In the genomic region with DNA sequence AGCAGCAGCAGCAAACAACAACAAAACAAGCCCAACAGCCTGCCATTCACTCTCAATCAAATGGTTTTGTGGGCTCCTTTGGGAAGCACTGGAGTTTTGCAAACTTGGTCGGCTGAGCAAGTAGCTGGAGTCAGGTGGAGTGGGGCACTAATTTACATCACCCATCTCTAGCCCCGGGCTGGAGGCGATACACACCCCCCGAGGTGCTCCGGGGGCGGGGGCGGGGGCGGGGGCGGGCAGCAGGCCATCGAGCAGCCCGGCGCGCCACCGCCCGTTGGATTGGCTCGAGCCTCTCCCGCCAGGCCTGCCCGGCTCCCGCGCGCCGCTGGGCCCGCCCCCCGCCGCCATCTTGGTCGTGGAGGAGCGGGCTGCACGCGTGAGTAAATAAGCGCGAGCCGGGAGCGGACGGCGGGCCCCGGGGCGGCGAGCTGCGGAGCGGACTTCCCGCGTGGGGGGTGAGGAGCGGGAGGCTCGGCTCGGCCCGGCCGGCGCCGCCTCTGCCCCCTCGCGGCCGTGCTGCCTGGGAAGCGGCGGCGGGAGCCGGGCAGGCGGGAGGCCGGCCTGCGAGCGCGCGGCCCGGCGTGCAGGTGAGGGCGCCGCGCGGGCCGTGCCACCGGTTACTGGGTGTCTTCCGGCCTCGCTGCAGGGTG, we compare ENCODE assay signal across 8 mouse cellular contexts. TPM values are rescaled to one million over a fixed set of nuclear protein-coding genes. Genes with fewer than 3 reads are reported as not detected.
A peak's percentile ranks its signal among the peaks of the same experiment; 100 is the strongest.
DNase-seq lines count a peak whose midpoint lies in the region; ATAC-seq and TF ChIP-seq lines count a peak whose summit lies in the region.

Gene Rif1, plus strand, starts transcription at position 342 of the 650 bp plus-strand sequence.

- WGBS in forebrain, embryonic 16.5 days = under 1% methylated on average over 49 of the region's 72 CpGs
- WGBS in lung, adult 2 months = 1% methylated on average over 72 of the region's 72 CpGs
- under 1% methylated on average over 51 of the region's 72 CpGs for WGBS in neural tube, embryonic 15.5 days

- peak within 1 kb of the TSS; percentile 100 for H3K27ac ChIP-seq in ES-E14 (ENCODE audit: insufficient read depth, low read depth, low read length, poor library complexity, severe bottlenecking)
- H3K27ac ChIP-seq in forebrain, embryonic 16.5 days (ENCODE audit: low read length) = peak within 1 kb of the TSS; percentile 66
- peak within 1 kb of the TSS; percentile 74 for H3K27ac ChIP-seq in layer of hippocampus, adult 2 months
- H3K27ac ChIP-seq in neural tube, embryonic 15.5 days (replicated peaks) = peak within 1 kb of the TSS; percentile 82

- peak; percentile 75 for DNase-seq in ES-E14 (ENCODE audit: low read depth, low spot score)
- DNase-seq in cerebellum, adult 18-20 months = peak; percentile 90 to 94
- peak; percentile 84 to 88 for DNase-seq in heart, postnatal 36 days
- peak; percentile 78 to 79 for DNase-seq in layer of hippocampus, adult 2 months (ENCODE audit: low spot score in 2 of 2)
- DNase-seq in lung, adult 2 months = peak; percentile 84
- peak; percentile 93 for DNase-seq in testis, postnatal 14 days (ENCODE audit: low spot score)

- H3K4me3 ChIP-seq in ES-E14 (ENCODE audit: insufficient read depth in 1 of 2, low read depth in 1 of 2, low read length in 2 of 2, poor library complexity in 1 of 2, severe bottlenecking in 1 of 2) = peak within 1 kb of the TSS; percentile 95 to 96
- H3K4me3 ChIP-seq in forebrain, embryonic 16.5 days (replicated peaks; ENCODE audit: low read length) = peak within 1 kb of the TSS; percentile 99
- peak within 1 kb of the TSS; percentile 92 for H3K4me3 ChIP-seq in layer of hippocampus, adult 2 months
- H3K4me3 ChIP-seq in lung, adult 2 months (replicated peaks; ENCODE audit: extremely low read depth, low read depth, low read length) = peak within 1 kb of the TSS; percentile 65
- peak within 1 kb of the TSS; percentile 96 for H3K4me3 ChIP-seq in neural tube, embryonic 15.5 days (replicated peaks)

- H3K9ac ChIP-seq in ES-E14 (ENCODE audit: insufficient read depth, low read depth, low read length, poor library complexity, severe bottlenecking) = peak within 1 kb of the TSS; percentile 99
- H3K9ac ChIP-seq in forebrain, embryonic 16.5 days (replicated peaks; ENCODE audit: low read depth, low read length) = peak within 1 kb of the TSS; percentile 93
- H3K9ac ChIP-seq in neural tube, embryonic 15.5 days (replicated peaks) = peak within 1 kb of the TSS; percentile 80

- intact Hi-C loops in heart, postnatal 36 days (cut with DNase I) = loop anchor here (1.0 to 5.0 kb wide), 4 partner anchors 104 to 1775 kb away; partner anchors contain the start of genes Mmadhc and Rbm43

- peaks cover 6% of the 10 kb centered on the region for H3K36me3 ChIP-seq in ES-E14 (ENCODE audit: control insufficient read depth, insufficient read depth, low read length, poor library complexity, severe bottlenecking)
- peaks cover 8% of the 10 kb centered on the region; the same call in 1 of the 2 replicates for H3K36me3 ChIP-seq in forebrain, embryonic 16.5 days (ENCODE audit: control insufficient read depth, insufficient read depth)
- H3K36me3 ChIP-seq in neural tube, embryonic 15.5 days = peaks cover 4% of the 10 kb centered on the region; the same call in 1 of the 2 replicates

- ATAC-seq in forebrain, embryonic 16.5 days = peak; percentile 96
- peak; percentile 97 for ATAC-seq in neural tube, embryonic 15.5 days (ENCODE audit: low FRiP score)

- no peaks in the 10 kb centered on the region for H3K27me3 ChIP-seq in forebrain, embryonic 16.5 days (replicated peaks; ENCODE audit: control insufficient read depth, insufficient read depth, low read length)
- no peaks in the 10 kb centered on the region for H3K27me3 ChIP-seq in neural tube, embryonic 15.5 days (replicated peaks)

- no peaks in the 10 kb centered on the region for H3K9me3 ChIP-seq in ES-E14 (ENCODE audit: control insufficient read depth, insufficient read depth, low read depth, low read length)
- no peaks in the 10 kb centered on the region for H3K9me3 ChIP-seq in forebrain, embryonic 16.5 days (ENCODE audit: control insufficient read depth, low read length)
- no peaks in the 10 kb centered on the region for H3K9me3 ChIP-seq in neural tube, embryonic 15.5 days (replicated peaks)

- peak; percentile 24; the same call in 1 of the 2 replicates for TF ChIP-seq CTCF in layer of hippocampus, adult 2 months (conservative IDR thresholded peaks at IDR 0.05)
- no peak for TF ChIP-seq CTCF in lung, adult 2 months (IDR thresholded peaks at IDR 0.05; ENCODE audit: insufficient read depth, low read length)

- peaks cover 8% of the 10 kb centered on the region in 2 experiments; a peak in 3 of 4 replicates for H3K4me1 ChIP-seq in ES-E14 (ENCODE audit: control insufficient read depth in 2 of 2, insufficient read depth in 2 of 2, low read length in 2 of 2, poor library complexity in 1 of 2)
- peaks cover 14% of the 10 kb centered on the region for H3K4me1 ChIP-seq in forebrain, embryonic 16.5 days (replicated peaks; ENCODE audit: control insufficient read depth, insufficient read depth, low read length)
- peaks cover 7% of the 10 kb centered on the region; the same call in 1 of the 2 replicates for H3K4me1 ChIP-seq in lung, adult 2 months (ENCODE audit: control insufficient read depth, insufficient read depth, low read length)
- peaks cover 18% of the 10 kb centered on the region for H3K4me1 ChIP-seq in neural tube, embryonic 15.5 days

- in situ Hi-C loops in ES-E14 (cut with MboI; ENCODE audit: low sequenced_read_pairs in 2 of 2, unreplicated experiment in 2 of 2) = no loop called here

- no peak for TF ChIP-seq POLR2A in lung, adult 2 months (IDR thresholded peaks at IDR 0.05; ENCODE audit: borderline replicate concordance, extremely low read depth, low read depth, low read length)

- H3K4me2 ChIP-seq in forebrain, embryonic 16.5 days (ENCODE audit: low read length) = peak within 1 kb of the TSS; percentile 78
- H3K4me2 ChIP-seq in neural tube, embryonic 15.5 days = peak within 1 kb of the TSS; percentile 76

TF ChIP-seq in ES-E14, 5 proteins besides CTCF, POLR2A, EP300 and RAD21:
- TF ChIP-seq MAFK (IDR thresholded peaks at IDR 0.05; ENCODE audit: insufficient read depth, low read depth, low read length) (no peak), HCFC1 (IDR thresholded peaks at IDR 0.05; ENCODE audit: borderline replicate concordance, insufficient read depth, low read length) (peak; percentile 66; the same call in 1 of the 2 replicates)

RNA-seq across cellular contexts. Expression of gene Rif1, which starts in this region (rescaled TPM):
- 223 and 245 TPM in 2 replicates for total RNA-seq in ES-E14 (2012; rRNA removed)
- 23.7 and 23.9 TPM in 2 replicates for polyA plus RNA-seq in forebrain, embryonic 16.5 days (2015; fragmentation: Nextera tagmentation; extraction: Ambion mirVana)
- 10 to 100 TPM; 19.5 to 25.1 TPM for total RNA-seq in heart, postnatal 36 days (2021)
- total RNA-seq in layer of hippocampus, adult 2 months (2021) = 10 to 100 TPM; 21.8 to 24.5 TPM
- 1.5 and 2.1 TPM in 2 replicates for polyA plus RNA-seq in lung, adult 2 months (2012; rRNA removed)
- 17.6 and 20.4 TPM in 2 replicates for polyA plus RNA-seq in neural tube, embryonic 15.5 days (2015; fragmentation: Nextera tagmentation; extraction: Ambion mirVana)

Comparison
In these comparisons a context has a peak if more than half of its experiments do, and no peak if none do; other contexts are left out.
1. Peak in every context shown above with its lines: DNase-seq, ATAC-seq, H3K4me3 ChIP-seq and H3K27ac ChIP-seq.